Mouse (Mus musculus): ENCODE measurements around the gene Sel1l2.
"Not testable (repeated sequence)": the region's sequence is repeated elsewhere in the genome, so short reads cannot be mapped to it uniquely, and the experiment has no call there.

Gene Sel1l2

GRCm38 (mm10) chr2:140214519-140215027 is 174.9 kb downstream of the Sel1l2 start:
- no peak for DNase-seq

- DNase-seq = no peak
These were observed 185.8 kb downstream of the Sel1l2 start for GRCm38 (mm10) chr2:140203756-140204155.

GRCm38 (mm10) chr2:140202573-140202972 is 186.9 kb downstream of the Sel1l2 start:
- no peak for DNase-seq

- DNase-seq = no peak
These were observed 188.8 kb downstream of the Sel1l2 start for GRCm38 (mm10) chr2:140200713-140201112.

GRCm38 (mm10) chr2:140185685-140186210 is 203.8 kb downstream of the Sel1l2 start:
- DNase-seq = not testable (repeated sequence)

All from lung, adult 18-20 months (tissue).